Mouse (Mus musculus): ENCODE measurements around the gene Ackr3. TPM values are rescaled to one million over a fixed set of nuclear protein-coding genes. Genes with fewer than 3 reads are reported as not detected.

Gene Ackr3
- polyA plus RNA-seq, 1 experiment from 2014 or later, result 29.4 TPM

- ATAC-seq (ENCODE audit: low FRiP score) (no peak), DNase-seq (ENCODE audit: low spot score, missing footprints) (no peak)
- Histone ChIP-seq H3K4me2 (no peak overlapping the region), H3K9me3 (ENCODE audit: control insufficient read depth, low read length) (no peaks in the 10 kb centered on the region), H3K36me3 (ENCODE audit: control insufficient read depth, insufficient read depth, low read length) (no peaks in the 10 kb centered on the region), H3K9ac (ENCODE audit: low read length) (no peak overlapping the region), H3K4me1 (ENCODE audit: control insufficient read depth, insufficient read depth, low read length) (peaks cover 28% of the 10 kb centered on the region), H3K27ac (ENCODE audit: low read depth, low read length) (no peak overlapping the region), H3K27me3 (ENCODE audit: control insufficient read depth, insufficient read depth, low read length) (no peaks in the 10 kb centered on the region), H3K4me3 (ENCODE audit: low read depth, low read length) (no peak overlapping the region)
- 85% methylated on average over 5 of the region's 5 CpGs for WGBS
Measured at GRCm38 (mm10) chr1:90201246-90201645, 2.5 kb upstream of the Ackr3 start.

DNA sequence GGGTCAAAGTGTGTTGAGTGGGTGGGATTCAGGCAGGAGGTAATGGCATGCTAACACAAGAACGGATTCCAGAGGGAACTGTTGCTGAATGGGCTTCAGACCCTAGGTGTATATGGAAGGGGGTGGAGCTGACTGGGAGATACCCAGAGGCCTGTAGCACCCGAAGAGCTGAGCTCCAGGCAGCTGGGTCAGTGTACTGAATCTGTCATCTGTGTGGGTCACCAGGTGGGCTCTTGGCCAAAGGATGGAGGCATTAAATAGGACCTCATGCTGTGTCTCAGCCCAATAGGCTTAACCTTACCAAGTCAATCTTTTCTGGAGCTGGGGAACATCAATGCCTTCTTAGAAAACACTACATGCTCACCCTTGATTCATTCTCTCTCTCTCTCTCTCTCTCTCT is 2.1 kb upstream of the Ackr3 start:
- Histone ChIP-seq H3K4me1 (ENCODE audit: control insufficient read depth, insufficient read depth, low read length) (peaks cover 31% of the 10 kb centered on the region), H3K36me3 (ENCODE audit: control insufficient read depth, insufficient read depth, low read length) (no peaks in the 10 kb centered on the region), H3K4me2 (no peak overlapping the region), H3K9ac (ENCODE audit: low read length) (no peak overlapping the region), H3K9me3 (ENCODE audit: control insufficient read depth, low read length) (no peaks in the 10 kb centered on the region), H3K27me3 (ENCODE audit: control insufficient read depth, insufficient read depth, low read length) (no peaks in the 10 kb centered on the region), H3K4me3 (ENCODE audit: low read depth, low read length) (no peak overlapping the region), H3K27ac (ENCODE audit: low read depth, low read length) (no peak overlapping the region)
- no peak for DNase-seq (ENCODE audit: low spot score, missing footprints)
- no peak for ATAC-seq (ENCODE audit: low FRiP score)
- 47% methylated on average over 2 of the region's 2 CpGs for WGBS

DNA sequence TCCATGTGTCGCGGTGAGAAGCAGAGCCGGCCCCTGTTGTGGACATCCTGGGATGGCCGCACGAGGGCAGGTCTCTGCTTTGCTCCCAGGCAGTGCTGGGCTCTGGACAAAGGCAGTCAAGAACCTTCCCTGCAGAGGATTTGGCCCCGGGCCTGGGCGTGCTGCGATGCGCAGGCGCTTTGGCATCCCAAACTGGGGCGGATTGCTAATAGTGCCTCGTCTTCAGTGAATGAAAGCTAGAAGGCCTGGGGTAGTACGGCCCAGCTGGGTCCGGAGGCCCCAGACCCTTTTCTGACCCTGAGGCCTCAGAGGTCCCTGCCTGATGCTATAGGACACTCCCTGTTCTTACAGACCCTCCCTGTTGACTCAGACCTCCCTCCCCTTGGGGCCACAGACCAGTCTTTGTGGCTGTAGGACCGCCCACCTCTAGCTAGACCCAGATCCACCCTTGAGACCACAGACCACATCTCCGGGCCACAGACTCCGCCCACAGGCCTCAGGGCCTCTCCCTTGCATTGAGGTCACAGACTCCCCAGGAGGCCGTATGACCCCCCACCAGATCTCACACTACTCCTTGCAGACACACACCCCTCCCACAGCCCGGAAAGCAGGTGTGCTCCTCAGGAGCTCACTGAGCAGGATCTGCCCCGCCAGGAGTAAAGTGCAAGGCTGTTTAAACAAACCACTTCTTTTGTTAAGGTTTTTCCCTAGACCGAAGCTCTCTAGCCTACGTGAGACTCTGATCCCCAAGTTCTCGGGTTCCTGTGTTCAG is 1.4 kb upstream of the Ackr3 start:
- peaks cover 38% of the 10 kb centered on the region for H3K4me1 ChIP-seq (ENCODE audit: control insufficient read depth, insufficient read depth, low read length)
- DNase-seq (ENCODE audit: low spot score, missing footprints) (peak; percentile 97), ATAC-seq (ENCODE audit: low FRiP score) (peak; percentile 78)
- peak overlapping the region; percentile 49 for H3K9ac ChIP-seq (ENCODE audit: low read length)
- no peaks in the 10 kb centered on the region for H3K27me3 ChIP-seq (ENCODE audit: control insufficient read depth, insufficient read depth, low read length)
- 2% methylated on average over 23 of the region's 23 CpGs for WGBS
- no peaks in the 10 kb centered on the region for H3K36me3 ChIP-seq (ENCODE audit: control insufficient read depth, insufficient read depth, low read length)
- H3K9me3 ChIP-seq (ENCODE audit: control insufficient read depth, low read length), result no peaks in the 10 kb centered on the region
- H3K27ac ChIP-seq (ENCODE audit: low read depth, low read length), result no peak overlapping the region
- H3K4me3 ChIP-seq (ENCODE audit: low read depth, low read length), result 0 out of 2 replicates have a peak overlapping the region, but pooled peaks have one; percentile 3
- H3K4me2 ChIP-seq, result peak overlapping the region; percentile 68

- Histone ChIP-seq H3K9me3 (ENCODE audit: control insufficient read depth, low read length) (no peaks in the 10 kb centered on the region), H3K36me3 (ENCODE audit: control insufficient read depth, insufficient read depth, low read length) (no peaks in the 10 kb centered on the region), H3K4me3 (ENCODE audit: low read depth, low read length) (no peak overlapping the region), H3K9ac (ENCODE audit: low read length) (peak overlapping the region; percentile 49; the same call in 1 of the 2 replicates), H3K27ac (ENCODE audit: low read depth, low read length) (no peak overlapping the region), H3K4me1 (ENCODE audit: control insufficient read depth, insufficient read depth, low read length) (peaks cover 47% of the 10 kb centered on the region), H3K4me2 (peak overlapping the region; percentile 68), H3K27me3 (ENCODE audit: control insufficient read depth, insufficient read depth, low read length) (no peaks in the 10 kb centered on the region)
- no peak for ATAC-seq (ENCODE audit: low FRiP score)
- WGBS, result 3% methylated on average over 11 of the region's 11 CpGs
- DNase-seq (ENCODE audit: low spot score, missing footprints), result peak; percentile 94
Measured at GRCm38 (mm10) chr1:90203341-90203740, 439 bp upstream of the Ackr3 start.

- no peak for ATAC-seq (ENCODE audit: low FRiP score)
- H3K9me3 ChIP-seq (ENCODE audit: control insufficient read depth, low read length), result no peaks in the 10 kb centered on the region
- peak overlapping the region; percentile 67 for H3K4me3 ChIP-seq (ENCODE audit: low read depth, low read length)
- no peaks in the 10 kb centered on the region for H3K27me3 ChIP-seq (ENCODE audit: control insufficient read depth, insufficient read depth, low read length)
- H3K4me2 ChIP-seq, result peak overlapping the region; percentile 68
- DNase-seq (ENCODE audit: low spot score, missing footprints), result peak; percentile 91
- H3K4me1 ChIP-seq (ENCODE audit: control insufficient read depth, insufficient read depth, low read length), result peaks cover 55% of the 10 kb centered on the region
- WGBS, result 19% methylated on average over 1 of the region's 1 CpGs
- H3K27ac ChIP-seq (ENCODE audit: low read depth, low read length), result peak overlapping the region; percentile 90
- no peaks in the 10 kb centered on the region for H3K36me3 ChIP-seq (ENCODE audit: control insufficient read depth, insufficient read depth, low read length)
- peak overlapping the region; percentile 86 for H3K9ac ChIP-seq (ENCODE audit: low read length)
Measured at GRCm38 (mm10) chr1:90204821-90205220, 1.0 kb downstream of the Ackr3 start.

- H3K4me3 ChIP-seq (ENCODE audit: low read depth, low read length), result peak overlapping the region; percentile 67
- peak overlapping the region; percentile 68 for H3K4me2 ChIP-seq
- peaks cover 57% of the 10 kb centered on the region for H3K4me1 ChIP-seq (ENCODE audit: control insufficient read depth, insufficient read depth, low read length)
- peak overlapping the region; percentile 90 for H3K27ac ChIP-seq (ENCODE audit: low read depth, low read length)
- H3K9me3 ChIP-seq (ENCODE audit: control insufficient read depth, low read length), result no peaks in the 10 kb centered on the region
- ATAC-seq (ENCODE audit: low FRiP score) (peak; percentile 49), DNase-seq (ENCODE audit: low spot score, missing footprints) (peak; percentile 95)
- no peaks in the 10 kb centered on the region for H3K27me3 ChIP-seq (ENCODE audit: control insufficient read depth, insufficient read depth, low read length)
- peak overlapping the region; percentile 86 for H3K9ac ChIP-seq (ENCODE audit: low read length)
- H3K36me3 ChIP-seq (ENCODE audit: control insufficient read depth, insufficient read depth, low read length), result no peaks in the 10 kb centered on the region
- WGBS, result 0% methylated on average over 6 of the region's 6 CpGs
Measured at GRCm38 (mm10) chr1:90205223-90205622, 1.4 kb downstream of the Ackr3 start.

DNA sequence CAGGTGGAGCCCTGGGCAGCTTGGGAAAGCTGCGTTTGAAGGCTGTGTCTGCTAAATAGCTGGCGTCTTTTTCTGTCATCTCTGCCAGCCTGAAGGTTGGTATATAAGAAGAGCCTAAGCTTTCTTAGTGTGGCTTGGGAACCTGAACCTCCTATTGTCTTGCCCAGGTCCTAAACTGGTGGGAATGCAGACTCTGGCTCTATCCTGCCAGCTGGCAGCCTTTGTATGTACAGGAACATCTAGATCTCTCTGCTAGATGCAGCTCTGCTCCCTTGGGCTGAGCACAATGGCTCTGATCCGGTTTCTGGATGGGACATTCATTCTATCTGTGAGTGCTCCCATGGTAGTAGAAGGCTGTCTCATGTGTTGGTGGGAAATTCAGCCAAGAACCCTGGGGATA is 2.9 kb downstream of the Ackr3 start:
- Histone ChIP-seq H3K9ac (ENCODE audit: low read length) (peak overlapping the region; percentile 86), H3K9me3 (ENCODE audit: control insufficient read depth, low read length) (no peaks in the 10 kb centered on the region), H3K4me2 (peak overlapping the region; percentile 68), H3K36me3 (ENCODE audit: control insufficient read depth, insufficient read depth, low read length) (no peaks in the 10 kb centered on the region), H3K4me3 (ENCODE audit: low read depth, low read length) (peak overlapping the region; percentile 67), H3K27me3 (ENCODE audit: control insufficient read depth, insufficient read depth, low read length) (no peaks in the 10 kb centered on the region), H3K4me1 (ENCODE audit: control insufficient read depth, insufficient read depth, low read length) (peaks cover 55% of the 10 kb centered on the region), H3K27ac (ENCODE audit: low read depth, low read length) (peak overlapping the region; percentile 55; the same call in 1 of the 2 replicates)
- WGBS, result 45% methylated on average over 3 of the region's 3 CpGs
- ATAC-seq (ENCODE audit: low FRiP score), result no peak
- peak; percentile 83 for DNase-seq (ENCODE audit: low spot score, missing footprints)

DNA sequence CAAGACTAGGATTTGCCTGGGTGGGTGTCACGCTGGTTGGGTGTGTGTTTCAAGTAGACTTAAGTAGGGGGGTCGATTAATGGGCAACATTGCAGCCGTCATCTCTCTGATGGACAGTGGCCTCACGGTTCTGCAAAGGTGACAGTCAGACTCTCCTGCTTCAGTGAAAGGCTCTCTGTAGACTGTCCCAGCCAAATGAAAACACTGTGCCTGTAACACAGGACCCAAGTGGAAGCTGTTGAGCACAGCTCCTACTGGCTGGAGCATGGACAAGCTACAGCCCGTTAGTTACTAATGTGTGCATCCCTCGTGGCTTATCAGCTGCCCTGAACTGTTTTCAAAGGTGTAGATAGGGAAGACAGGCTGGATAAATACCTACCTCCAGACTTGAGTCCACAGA is 3.5 kb downstream of the Ackr3 start:
- Histone ChIP-seq H3K4me3 (ENCODE audit: low read depth, low read length) (peak overlapping the region; percentile 67), H3K4me2 (peak overlapping the region; percentile 68), H3K9ac (ENCODE audit: low read length) (peak overlapping the region; percentile 86), H3K9me3 (ENCODE audit: control insufficient read depth, low read length) (no peaks in the 10 kb centered on the region), H3K27me3 (ENCODE audit: control insufficient read depth, insufficient read depth, low read length) (no peaks in the 10 kb centered on the region), H3K4me1 (ENCODE audit: control insufficient read depth, insufficient read depth, low read length) (peaks cover 50% of the 10 kb centered on the region), H3K36me3 (ENCODE audit: control insufficient read depth, insufficient read depth, low read length) (no peaks in the 10 kb centered on the region), H3K27ac (ENCODE audit: low read depth, low read length) (no peak overlapping the region)
- WGBS, result 58% methylated on average over 6 of the region's 6 CpGs
- ATAC-seq (ENCODE audit: low FRiP score) (no peak), DNase-seq (ENCODE audit: low spot score, missing footprints) (no peak)

GRCm38 (mm10) chr1:90207739-90208502 is 4.1 kb downstream of the Ackr3 start:
- Histone ChIP-seq H3K9ac (ENCODE audit: low read length) (peak overlapping the region; percentile 21; the same call in 1 of the 2 replicates), H3K4me3 (ENCODE audit: low read depth, low read length) (peak overlapping the region; percentile 67), H3K4me2 (peak overlapping the region; percentile 68), H3K27ac (ENCODE audit: low read depth, low read length) (peak overlapping the region; percentile 56), H3K27me3 (ENCODE audit: control insufficient read depth, insufficient read depth, low read length) (no peaks in the 10 kb centered on the region), H3K4me1 (ENCODE audit: control insufficient read depth, insufficient read depth, low read length) (peaks cover 43% of the 10 kb centered on the region), H3K9me3 (ENCODE audit: control insufficient read depth, low read length) (no peaks in the 10 kb centered on the region), H3K36me3 (ENCODE audit: control insufficient read depth, insufficient read depth, low read length) (no peaks in the 10 kb centered on the region)
- WGBS, result 58% methylated on average over 6 of the region's 6 CpGs
- DNase-seq (ENCODE audit: low spot score, missing footprints) (no peak), ATAC-seq (ENCODE audit: low FRiP score) (no peak)

All from midbrain, embryonic 11.5 days (tissue).